Mouse (Mus musculus) myocyte (in vitro differentiated cells): ENCODE results near the gene Zfp771.

Source experiments
- MAX ChIP-seq: IDR thresholded peaks from one replicate; pipeline ENCODE4 v1.6.1; 2011; ENCODE audit warnings: low read depth, mild to moderate bottlenecking, control low read depth
- POLR2A ChIP-seq: IDR thresholded peaks from one replicate; pipeline ENCODE4 v1.6.1; 2011; ENCODE audit warnings: low read depth, mild to moderate bottlenecking, control low read depth, moderate library complexity; ENCODE audit not compliant: insufficient read length
- POLR2AphosphoS2 ChIP-seq: IDR thresholded peaks from one replicate; pipeline ENCODE4 v1.6.1; 2011; ENCODE audit warnings: low read depth, control low read depth; ENCODE audit not compliant: insufficient read length
- REST ChIP-seq: IDR thresholded peaks from one replicate; pipeline ENCODE4 v1.6.1; 2011; ENCODE audit warnings: mild to moderate bottlenecking, control low read depth, moderate library complexity; ENCODE audit not compliant: insufficient read depth, insufficient read length
- TCF12 ChIP-seq: IDR thresholded peaks from one replicate; pipeline ENCODE4 v1.6.1; 2011; ENCODE audit warnings: mild to moderate bottlenecking, control low read depth; ENCODE audit not compliant: poor library complexity, insufficient read depth, severe bottlenecking

GRCm38 (mm10) chr7:127209851-127210250, 34.2 kb upstream of the Zfp771 start:
- TF ChIP-seq REST (no peak), POLR2A (no peak), MAX (no peak), TCF12 (no peak), POLR2AphosphoS2 (no peak)
